Mouse (Mus musculus) liver, embryonic 13.5 days (tissue): ENCODE data around the gene Sostdc1. TPM values are rescaled to one million over a fixed set of nuclear protein-coding genes. Genes with fewer than 3 reads are reported as not detected.

Experiments
- ATAC-seq: fragments of 200-750 bp; cut with Nextera tagmentation; 2 replicates; pipeline ENCODE4 v1.8.0; 2017; ENCODE audit warnings: low read depth, mild to moderate bottlenecking, moderate number of reproducible peaks, moderate library complexity
- DNase-seq: peaks from one replicate; pipeline ENCODE4 v3.0.0; 2022
- H3K27ac ChIP-seq: fragments of 300-500 bp; sonication (generic); 2 replicates; pipeline ENCODE4 v1.5.1; 2015; ENCODE audit warnings: moderate library complexity, mild to moderate bottlenecking, inconsistent platforms
- H3K27me3 ChIP-seq: fragments of 300-500 bp; sonication (generic); 2 replicates; pipeline ENCODE4 v1.6.1; 2015; ENCODE audit warnings: mild to moderate bottlenecking, inconsistent platforms
- H3K36me3 ChIP-seq: fragments of 300-500 bp; sonication (generic); 2 replicates; pipeline ENCODE4 v1.6.1; 2015; ENCODE audit warnings: mild to moderate bottlenecking, inconsistent platforms
- H3K4me1 ChIP-seq: fragments of 300-500 bp; sonication (generic); replicated peaks from 2 replicates; pipeline ENCODE4 v1.6.1; 2015; ENCODE audit warnings: inconsistent platforms
- H3K4me2 ChIP-seq: fragments of 300-500 bp; sonication (generic); 2 replicates; pipeline ENCODE4 v1.6.1; 2015; ENCODE audit warnings: inconsistent platforms, mild to moderate bottlenecking, moderate library complexity
- H3K4me3 ChIP-seq: fragments of 300-500 bp; sonication (generic); replicated peaks from 2 replicates; pipeline ENCODE4 v1.5.1; 2015; ENCODE audit warnings: mild to moderate bottlenecking, inconsistent platforms
- H3K9ac ChIP-seq: fragments of 300-500 bp; sonication (generic); 2 replicates; pipeline ENCODE4 v1.6.1; 2015; ENCODE audit warnings: mild to moderate bottlenecking, inconsistent platforms
- H3K9me3 ChIP-seq: fragments of 300-500 bp; sonication (generic); replicated peaks from 2 replicates; pipeline ENCODE4 v1.6.1; 2016; ENCODE audit warnings: inconsistent platforms
- WGBS: fragments of 180-500 bp; shearing (Covaris S2); methylation state at CpG from one replicate; pipeline ENCODE4 v1.1.7; 2015; ENCODE audit not compliant: insufficient replicate concordance; 5-methylcytosine and 5-hydroxymethylcytosine counted together
- polyA plus RNA-seq: library from polyadenylated mRNA; unstranded; fragments of >200 nt; fragmentation: Nextera tagmentation; extraction: Ambion mirVana; gene quantifications from 2 replicates; pipeline ENCODE4 v1.2.1, GENCODE M21; 2015

Sostdc1 gene
- 0.10 and 0.12 TPM in 2 replicates for polyA plus RNA-seq

GRCm38 (mm10) chr12:36313916-36314315, at the start of gene Sostdc1:
Gene Sostdc1, plus strand, starts transcription at chr12:36314139.
- ATAC-seq, result no peak
- no peak within 1 kb of the TSS for H3K27ac ChIP-seq
- 20% methylated on average over 7 of the region's 7 CpGs for WGBS

GRCm38 (mm10) chr12:36267670-36268246, 46.2 kb upstream of the Sostdc1 start:
- H3K27me3 ChIP-seq, result no peaks in the 10 kb centered on the region
- DNase-seq (no peak), ATAC-seq (no peak)
- H3K9ac ChIP-seq, result no peak overlapping the region
- no peak overlapping the region for H3K4me2 ChIP-seq
- H3K9me3 ChIP-seq, result no peaks in the 10 kb centered on the region
- H3K36me3 ChIP-seq, result no peaks in the 10 kb centered on the region
- 73% methylated on average over 8 of the region's 8 CpGs for WGBS
- H3K27ac ChIP-seq, result no peak overlapping the region
- H3K4me3 ChIP-seq, result no peak overlapping the region
- H3K4me1 ChIP-seq, result no peaks in the 10 kb centered on the region

More at GRCm38 (mm10) chr12:36313916-36314315, at the start of gene Sostdc1:
- Histone ChIP-seq H3K4me2 (no peak within 1 kb of the TSS), H3K36me3 (no peaks in the 10 kb centered on the region), H3K9ac (no peak within 1 kb of the TSS), H3K4me3 (no peak within 1 kb of the TSS), H3K27me3 (0 out of 2 replicates have a peak, but pooled peaks cover 6% of the 10 kb centered on the region), H3K9me3 (no peaks in the 10 kb centered on the region), H3K4me1 (no peaks in the 10 kb centered on the region)
- no peak for DNase-seq

- DNase-seq, result no peak
- 60% methylated on average over 3 of the region's 3 CpGs for whole genome bisulfite sequencing
- no peak for ATAC-seq
Measured at GRCm38 (mm10) chr12:36274823-36275222, 39.1 kb upstream of the Sostdc1 start.

GRCm38 (mm10) chr12:36289634-36290033, 24.3 kb upstream of the Sostdc1 start:
- no peak overlapping the region for H3K27ac ChIP-seq
- no peaks in the 10 kb centered on the region for H3K36me3 ChIP-seq
- H3K4me2 ChIP-seq, result no peak overlapping the region
- H3K9me3 ChIP-seq, result no peaks in the 10 kb centered on the region
- no peaks in the 10 kb centered on the region for H3K4me1 ChIP-seq
- H3K27me3 ChIP-seq, result no peaks in the 10 kb centered on the region
- no peak overlapping the region for H3K9ac ChIP-seq
- H3K4me3 ChIP-seq, result no peak overlapping the region
- ATAC-seq (no peak), DNase-seq (no peak)
- WGBS, result 73% methylated on average over 8 of the region's 8 CpGs

More at GRCm38 (mm10) chr12:36274823-36275222, 39.1 kb upstream of the Sostdc1 start:
- Histone ChIP-seq H3K36me3 (no peaks in the 10 kb centered on the region), H3K27me3 (no peaks in the 10 kb centered on the region), H3K4me1 (no peaks in the 10 kb centered on the region), H3K4me3 (no peak overlapping the region), H3K27ac (no peak overlapping the region), H3K9me3 (no peaks in the 10 kb centered on the region), H3K4me2 (no peak overlapping the region), H3K9ac (no peak overlapping the region)

- Histone ChIP-seq H3K9me3 (no peaks in the 10 kb centered on the region), H3K36me3 (no peaks in the 10 kb centered on the region), H3K27me3 (no peaks in the 10 kb centered on the region), H3K4me2 (no peak overlapping the region), H3K4me3 (no peak overlapping the region), H3K27ac (no peak overlapping the region), H3K4me1 (no peaks in the 10 kb centered on the region), H3K9ac (no peak overlapping the region)
- ATAC-seq, result no peak
- WGBS, result 76% methylated on average over 4 of the region's 4 CpGs
- DNase-seq, result no peak
Measured at GRCm38 (mm10) chr12:36290465-36290864, 23.5 kb upstream of the Sostdc1 start.

GRCm38 (mm10) chr12:36291346-36291745, 22.6 kb upstream of the Sostdc1 start:
- Histone ChIP-seq H3K4me3 (no peak overlapping the region), H3K27me3 (no peaks in the 10 kb centered on the region), H3K36me3 (no peaks in the 10 kb centered on the region), H3K27ac (no peak overlapping the region), H3K9me3 (no peaks in the 10 kb centered on the region), H3K9ac (no peak overlapping the region), H3K4me1 (no peaks in the 10 kb centered on the region), H3K4me2 (no peak overlapping the region)
- ATAC-seq (no peak), DNase-seq (no peak)
- WGBS, result 72% methylated on average over 6 of the region's 6 CpGs

- Histone ChIP-seq H3K9ac (no peak overlapping the region), H3K27me3 (no peaks in the 10 kb centered on the region), H3K4me3 (no peak overlapping the region), H3K4me1 (no peaks in the 10 kb centered on the region), H3K36me3 (no peaks in the 10 kb centered on the region), H3K4me2 (no peak overlapping the region), H3K9me3 (no peaks in the 10 kb centered on the region), H3K27ac (no peak overlapping the region)
- ATAC-seq (no peak), DNase-seq (no peak)
- WGBS, result 78% methylated on average over 12 of the region's 12 CpGs
Measured at GRCm38 (mm10) chr12:36302326-36302725, 11.6 kb upstream of the Sostdc1 start.

GRCm38 (mm10) chr12:36302905-36303642, 10.9 kb upstream of the Sostdc1 start:
- ATAC-seq (no peak), DNase-seq (no peak)
- H3K4me3 ChIP-seq, result no peak overlapping the region
- no peak overlapping the region for H3K9ac ChIP-seq
- H3K36me3 ChIP-seq, result no peaks in the 10 kb centered on the region
- no peaks in the 10 kb centered on the region for H3K27me3 ChIP-seq
- WGBS, result 64% methylated on average over 8 of the region's 8 CpGs
- H3K4me1 ChIP-seq, result no peaks in the 10 kb centered on the region
- H3K9me3 ChIP-seq, result no peaks in the 10 kb centered on the region
- H3K4me2 ChIP-seq, result no peak overlapping the region
- H3K27ac ChIP-seq, result no peak overlapping the region

- H3K9me3 ChIP-seq, result no peaks in the 10 kb centered on the region
- WGBS, result 54% methylated on average over 6 of the region's 6 CpGs
- H3K4me3 ChIP-seq, result no peak overlapping the region
- H3K27ac ChIP-seq, result no peak overlapping the region
- H3K27me3 ChIP-seq, result no peaks in the 10 kb centered on the region
- H3K9ac ChIP-seq, result no peak overlapping the region
- DNase-seq (no peak), ATAC-seq (no peak)
- H3K4me2 ChIP-seq, result no peak overlapping the region
- H3K4me1 ChIP-seq, result no peaks in the 10 kb centered on the region
- H3K36me3 ChIP-seq, result no peaks in the 10 kb centered on the region
Measured at GRCm38 (mm10) chr12:36308737-36309420, 5.1 kb upstream of the Sostdc1 start.

- no peak for ATAC-seq
- Histone ChIP-seq H3K9me3 (no peaks in the 10 kb centered on the region), H3K4me3 (no peak overlapping the region), H3K4me1 (no peaks in the 10 kb centered on the region), H3K27me3 (0 out of 2 replicates have a peak, but pooled peaks cover 6% of the 10 kb centered on the region), H3K36me3 (no peaks in the 10 kb centered on the region), H3K9ac (no peak overlapping the region), H3K27ac (no peak overlapping the region), H3K4me2 (no peak overlapping the region)
- 34% methylated on average over 2 of the region's 2 CpGs for WGBS
- no peak for DNase-seq
Measured at GRCm38 (mm10) chr12:36313015-36313414, 924 bp upstream of the Sostdc1 start.

GRCm38 (mm10) chr12:36314446-36314845, 507 bp downstream of the Sostdc1 start:
- Histone ChIP-seq H3K4me3 (no peak overlapping the region), H3K4me2 (no peak overlapping the region), H3K27ac (no peak overlapping the region), H3K36me3 (no peaks in the 10 kb centered on the region), H3K27me3 (0 out of 2 replicates have a peak, but pooled peaks cover 6% of the 10 kb centered on the region), H3K9ac (no peak overlapping the region), H3K4me1 (no peaks in the 10 kb centered on the region), H3K9me3 (no peaks in the 10 kb centered on the region)
- DNase-seq (no peak), ATAC-seq (no peak)
- 64% methylated on average over 7 of the region's 7 CpGs for WGBS
